Mouse (Mus musculus) E14TG2a.4 (cell line): ENCODE results near the gene Tectb.

ENCODE experiments used
- CTCF ChIP-seq: conservative IDR thresholded peaks from 2 replicates; pipeline ENCODE4 v1.5.1; 2014; ENCODE audit warnings: low read length
- NANOG ChIP-seq: IDR thresholded peaks from 2 replicates; pipeline ENCODE4 v1.6.1; 2014; ENCODE audit warnings: borderline replicate concordance, low read length, mixed read lengths
- POU5F1 ChIP-seq: IDR thresholded peaks from 2 replicates; pipeline ENCODE4 v1.6.1; 2014; ENCODE audit warnings: low read length, borderline replicate concordance

DNA sequence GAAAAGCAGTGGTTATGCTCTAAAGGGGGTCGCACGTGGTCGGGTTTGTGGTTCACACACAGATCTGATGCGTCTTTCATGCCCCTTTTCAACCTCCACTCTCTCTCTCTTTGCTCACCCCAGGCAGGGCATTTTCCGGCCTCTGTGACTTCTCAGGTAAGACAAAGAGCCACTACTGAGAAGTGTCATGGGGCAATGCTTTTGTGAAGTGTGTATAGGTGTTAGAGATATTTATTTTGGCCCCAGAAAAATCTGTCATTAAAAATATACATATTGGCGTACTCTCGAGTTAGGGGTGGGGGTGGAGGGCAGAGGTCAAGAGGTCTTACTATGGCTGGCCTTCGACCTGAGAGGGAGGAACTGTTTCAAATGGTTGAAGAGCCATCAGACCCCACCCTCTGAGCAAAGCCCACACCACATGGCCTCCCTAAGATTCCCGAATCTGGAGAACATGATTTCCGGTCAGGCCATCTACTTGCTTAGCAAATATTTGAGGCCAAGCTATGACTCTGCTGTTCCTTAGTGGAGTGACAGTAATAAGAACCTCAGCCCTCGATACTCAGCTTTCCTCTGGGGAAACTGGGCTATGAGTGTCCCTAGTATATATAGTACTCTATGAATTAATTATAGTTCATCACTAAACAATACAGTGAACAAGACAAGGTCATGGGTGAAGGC lies 13.3 kb downstream of the Tectb start:
- TF ChIP-seq CTCF (no peak), POU5F1 (no peak), NANOG (no peak)
